Mouse (Mus musculus): ENCODE data around the gene Ascl5. TPM values are rescaled to one million over a fixed set of nuclear protein-coding genes. Genes with fewer than 3 reads are reported as not detected.

The Ascl5 gene
- total RNA-seq, 2 experiments from 2014 or later, result 0.66 to 2.1 TPM

Other genes with a start within 250 kb of the Ascl5 start
- under 1 TPM; 0.61 to 0.64 TPM for gene Lad1, start 232.2 kb upstream of the Ascl5 start, total RNA-seq (2021)
- gene Tnnt2, start 214.4 kb upstream of the Ascl5 start, total RNA-seq (2021), result 1 to 10 TPM; 1.8 to 3.2 TPM
- under 1 TPM; 0.13 to 0.30 TPM for gene Pkp1, start 131.6 kb upstream of the Ascl5 start, total RNA-seq (2021)
- gene Igfn1, start 44.5 kb upstream of the Ascl5 start, total RNA-seq (2021), result 1 to 10 TPM; 1.8 to 2.9 TPM
- 10 to 100 TPM; 73.0 to 78.7 TPM for gene Tmem9, start 42.7 kb upstream of the Ascl5 start, total RNA-seq (2021)
- gene Cacna1s, start 1.9 kb downstream of the Ascl5 start, total RNA-seq (2021), result 1 to 10 TPM; 1.0 to 1.1 TPM
- 100 to 1,000 TPM; 180 to 201 TPM for gene Kif21b, start 80.6 kb downstream of the Ascl5 start, total RNA-seq (2021)
- gene Mroh3, start 162.0 kb downstream of the Ascl5 start, total RNA-seq (2021), result 1 to 10 TPM; 1.1 to 2.2 TPM
- gene Inava, start 183.5 kb downstream of the Ascl5 start, total RNA-seq (2021), result 1 to 10 TPM; 3.6 to 4.1 TPM
- 1 to 10 TPM; 5.9 to 9.5 TPM for gene Gpr25, start 210.1 kb downstream of the Ascl5 start, total RNA-seq (2021)